Mouse (Mus musculus) ES-Bruce4 (cell line): ENCODE results near the gene Gm10721. TPM values are rescaled to one million over a fixed set of nuclear protein-coding genes. Genes with fewer than 3 reads are reported as not detected.
"Not testable (repeated sequence)": the region's sequence is repeated elsewhere in the genome, so short reads cannot be mapped to it uniquely, and the experiment has no call there.

ENCODE experiments used
- H3K27ac ChIP-seq: 2 replicates; pipeline ENCODE4 v1.5.1; 2012; ENCODE audit warnings: low read length, inconsistent platforms; ENCODE audit not compliant: insufficient read depth
- H3K27me3 ChIP-seq: 2 replicates; pipeline ENCODE4 v1.6.1; 2012; ENCODE audit warnings: mild to moderate bottlenecking, low read length, inconsistent platforms; ENCODE audit not compliant: control insufficient read depth, poor library complexity, insufficient read depth, severe bottlenecking
- H3K36me3 ChIP-seq: 2 replicates; pipeline ENCODE4 v1.6.1; 2012; ENCODE audit warnings: inconsistent platforms, mild to moderate bottlenecking, low read length, moderate library complexity; ENCODE audit not compliant: control insufficient read depth, poor library complexity, insufficient read depth, severe bottlenecking
- H3K4me1 ChIP-seq: one replicate; pipeline ENCODE4 v1.8.1; 2011; ENCODE audit warnings: low read length; ENCODE audit not compliant: control insufficient read depth, insufficient read depth
- H3K4me3 ChIP-seq: 2 replicates; pipeline ENCODE4 v1.5.1; 2011; ENCODE audit warnings: low read depth, mild to moderate bottlenecking, low read length
- H3K9ac ChIP-seq: 2 replicates; pipeline ENCODE4 v1.6.1; 2012; ENCODE audit warnings: low read depth, mild to moderate bottlenecking, inconsistent platforms; ENCODE audit not compliant: poor library complexity, severe bottlenecking
- H3K9me3 ChIP-seq: replicated peaks from 2 replicates; pipeline ENCODE4 v1.6.1; 2012; ENCODE audit warnings: mild to moderate bottlenecking, low read length, inconsistent platforms; ENCODE audit not compliant: control insufficient read depth, poor library complexity, insufficient read depth, severe bottlenecking
- polyA plus RNA-seq: library from polyadenylated mRNA; stranded (reverse); fragments of >200 nt; gene quantifications from 2 replicates; pipeline ENCODE4 v1.2.4, GENCODE M21; 2011; ENCODE audit warnings: low read depth; ENCODE audit not compliant: missing spikeins, insufficient read depth, insufficient read length

The Gm10721 gene
- polyA plus RNA-seq, 1 experiment = not detected

DNA sequence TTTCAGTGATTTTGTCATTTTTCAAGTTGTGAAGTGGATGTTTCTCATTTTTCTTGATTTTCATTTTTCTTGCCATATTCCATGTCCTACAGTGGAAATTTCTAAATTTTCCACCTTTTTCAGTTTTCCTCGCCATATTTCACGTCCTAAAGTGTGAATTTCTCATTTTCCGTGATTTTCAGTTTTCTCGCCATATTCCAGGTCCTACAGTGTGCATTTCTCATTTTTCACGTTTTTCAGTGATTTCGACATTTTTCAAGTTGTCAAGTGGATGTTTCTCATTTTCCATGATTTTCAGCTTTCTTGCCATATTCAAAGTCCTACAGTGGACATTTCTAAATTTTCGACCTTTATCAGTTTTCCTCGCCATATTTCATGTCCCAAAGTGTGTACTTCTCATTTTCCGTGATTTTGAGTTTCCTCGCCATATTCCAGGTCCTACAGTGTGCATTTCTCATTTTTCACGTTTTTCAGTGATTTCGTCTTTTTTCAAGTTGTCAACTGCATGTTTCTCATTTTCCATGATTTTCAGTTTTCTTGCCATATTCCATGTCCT, 12.1 kb downstream of the Gm10721 start, which contains the start of gene Gm10717:
TSS of gene Gm10717 (plus strand) at position 506 of the 556 bp plus-strand sequence.
- not testable (repeated sequence) for H3K36me3 ChIP-seq, H3K27me3 ChIP-seq, H3K27ac ChIP-seq, H3K4me3 ChIP-seq, H3K4me1 ChIP-seq, H3K9ac ChIP-seq, H3K9me3 ChIP-seq

DNA sequence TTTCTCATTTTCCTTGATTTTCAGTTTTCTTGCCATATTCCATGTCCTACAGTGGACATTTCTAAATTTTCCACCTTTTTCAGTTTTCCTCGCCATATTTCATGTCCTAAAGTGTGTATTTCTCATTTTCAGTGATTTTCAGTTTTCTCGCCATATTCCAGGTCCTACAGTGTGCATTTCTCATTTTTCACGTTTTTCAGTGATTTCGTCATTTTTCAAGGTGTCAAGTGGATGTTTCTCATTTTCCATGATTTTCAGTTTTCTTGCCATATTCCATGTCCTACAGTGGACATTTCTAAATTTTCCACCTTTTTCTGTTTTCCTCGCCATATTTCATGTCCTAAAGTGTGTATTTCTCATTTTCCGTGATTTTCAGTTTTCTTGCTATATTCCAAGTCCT, 12.7 kb downstream of the Gm10721 start:
- not testable (repeated sequence) for H3K27ac ChIP-seq, H3K4me1 ChIP-seq, H3K9me3 ChIP-seq, H3K27me3 ChIP-seq, H3K9ac ChIP-seq, H3K4me3 ChIP-seq, H3K36me3 ChIP-seq

DNA sequence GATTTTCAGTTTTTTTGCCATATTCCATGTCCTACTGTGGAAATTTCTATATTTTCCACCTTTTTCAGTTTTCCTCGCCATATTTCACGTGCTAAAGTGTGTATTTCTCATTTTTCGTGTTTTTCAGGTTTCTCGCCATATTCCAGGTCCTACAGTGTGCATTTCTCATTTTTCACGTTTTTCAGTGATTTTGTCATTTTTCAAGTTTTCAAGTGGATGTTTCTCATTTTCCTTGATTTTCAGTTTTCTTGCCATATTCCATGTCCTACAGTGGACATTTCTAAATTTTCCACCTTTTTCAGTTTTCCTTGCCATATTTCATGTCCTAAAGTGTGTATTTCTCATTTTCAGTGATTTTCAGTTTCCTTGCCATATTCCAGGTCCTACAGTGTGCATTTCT, 13.2 kb downstream of the Gm10721 start:
- not testable (repeated sequence) for H3K9ac ChIP-seq, H3K4me1 ChIP-seq, H3K27ac ChIP-seq, H3K27me3 ChIP-seq, H3K36me3 ChIP-seq, H3K4me3 ChIP-seq, H3K9me3 ChIP-seq

DNA sequence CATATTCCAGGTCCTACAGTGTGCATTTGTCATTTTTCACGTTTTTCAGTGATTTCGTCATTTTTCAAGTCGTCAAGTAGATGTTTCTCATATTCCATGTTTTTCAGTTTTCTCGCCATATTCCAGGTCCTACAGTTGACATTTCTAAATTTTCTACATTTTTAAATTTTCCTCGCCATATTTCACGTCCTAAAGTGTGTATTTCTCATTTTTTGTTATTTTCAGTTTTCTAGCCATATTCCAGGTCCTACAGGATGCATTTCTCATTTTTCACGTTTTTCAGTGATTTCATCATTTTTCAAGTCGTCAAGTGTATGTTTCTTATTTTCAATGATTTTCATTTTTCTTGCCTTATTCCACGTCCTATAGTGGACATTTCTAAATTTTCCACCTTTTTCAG, 13.8 kb downstream of the Gm10721 start:
- H3K4me3 ChIP-seq, H3K36me3 ChIP-seq, H3K4me1 ChIP-seq, H3K27me3 ChIP-seq, H3K9me3 ChIP-seq, H3K9ac ChIP-seq, H3K27ac ChIP-seq: not testable (repeated sequence)

DNA sequence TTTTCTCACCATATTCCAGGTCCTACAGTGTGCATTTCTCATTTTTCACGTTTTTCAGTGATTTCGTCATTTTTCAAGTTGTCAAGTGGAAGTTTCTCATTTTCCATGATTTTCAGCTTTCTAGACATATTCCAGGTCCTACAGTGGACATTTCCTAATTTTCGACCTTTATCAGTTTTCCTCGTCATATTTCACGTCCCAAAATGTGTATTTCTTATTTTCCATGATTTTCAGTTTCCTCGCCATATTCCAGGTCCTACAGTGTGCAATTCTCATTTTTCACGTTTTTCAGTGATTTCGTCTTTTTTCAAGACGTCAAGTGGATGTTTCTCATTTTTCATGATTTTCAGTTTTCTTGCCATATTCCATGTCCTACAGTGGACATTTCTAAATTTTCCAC, 14.3 kb downstream of the Gm10721 start:
- not testable (repeated sequence) for H3K9me3 ChIP-seq, H3K4me3 ChIP-seq, H3K36me3 ChIP-seq, H3K4me1 ChIP-seq, H3K9ac ChIP-seq, H3K27me3 ChIP-seq, H3K27ac ChIP-seq

DNA sequence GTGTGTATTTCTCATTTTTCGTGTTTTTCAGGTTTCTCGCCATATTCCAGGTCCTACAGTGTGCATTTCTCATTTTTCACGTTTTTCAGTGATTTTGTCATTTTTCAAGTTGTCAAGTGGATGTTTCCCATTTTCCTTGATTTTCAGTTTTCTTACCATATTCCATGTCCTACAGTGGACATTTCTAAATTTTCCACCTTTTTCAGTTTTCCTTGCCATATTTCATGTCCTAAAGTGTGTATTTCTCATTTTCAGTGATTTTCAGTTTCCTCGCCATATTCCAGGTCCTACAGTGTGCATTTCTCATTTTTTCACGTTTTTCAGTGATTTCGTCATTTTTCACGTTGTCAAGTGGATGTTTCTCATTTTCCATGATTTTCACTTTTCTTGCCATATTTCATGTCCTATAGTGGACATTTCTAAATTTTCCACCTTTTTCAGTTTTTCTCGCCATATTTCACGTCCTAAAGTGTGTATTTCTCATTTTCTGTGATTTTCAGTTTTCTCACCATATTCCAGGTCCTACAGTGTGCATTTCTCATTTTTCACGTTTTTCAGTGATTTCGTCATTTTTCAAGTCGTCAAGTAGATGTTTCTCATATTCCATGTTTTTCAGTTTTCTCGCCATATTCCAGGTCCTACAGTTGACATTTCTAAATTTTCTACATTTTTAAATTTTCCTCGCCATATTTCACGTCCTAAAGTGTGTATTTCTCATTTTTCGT, 16.5 kb downstream of the Gm10721 start:
- H3K4me3 ChIP-seq, H3K27ac ChIP-seq, H3K27me3 ChIP-seq, H3K9me3 ChIP-seq, H3K4me1 ChIP-seq, H3K36me3 ChIP-seq, H3K9ac ChIP-seq: not testable (repeated sequence)

DNA sequence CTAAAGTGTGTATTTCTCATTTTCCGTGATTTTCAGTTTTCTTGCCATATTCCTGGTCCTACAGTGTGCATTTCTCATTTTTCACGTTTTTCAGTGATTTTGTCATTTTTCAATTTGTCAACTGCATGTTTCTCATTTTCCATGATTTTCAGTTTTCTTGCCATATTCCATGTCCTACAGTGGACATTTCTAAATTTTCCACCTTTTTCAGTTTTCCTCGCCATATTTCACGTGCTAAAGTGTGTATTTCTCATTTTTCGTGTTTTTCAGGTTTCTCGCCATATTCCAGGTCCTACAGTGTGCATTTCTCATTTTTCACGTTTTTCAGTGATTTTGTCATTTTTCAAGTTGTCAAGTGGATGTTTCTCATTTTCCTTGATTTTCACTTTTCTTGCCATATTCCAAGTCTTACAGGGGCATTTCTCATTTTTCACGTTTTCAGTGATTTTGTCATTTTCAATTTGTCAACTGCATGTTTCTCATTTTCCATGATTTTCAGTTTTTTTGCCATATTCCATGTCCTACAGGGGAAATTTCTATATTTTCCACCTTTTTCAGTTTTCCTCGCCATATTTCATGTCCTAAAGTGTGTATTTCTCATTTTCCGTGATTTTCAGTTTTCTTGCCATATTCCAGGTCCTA, 17.9 kb downstream of the Gm10721 start:
- H3K27ac ChIP-seq, H3K4me3 ChIP-seq, H3K9me3 ChIP-seq, H3K4me1 ChIP-seq, H3K27me3 ChIP-seq, H3K9ac ChIP-seq, H3K36me3 ChIP-seq: not testable (repeated sequence)

DNA sequence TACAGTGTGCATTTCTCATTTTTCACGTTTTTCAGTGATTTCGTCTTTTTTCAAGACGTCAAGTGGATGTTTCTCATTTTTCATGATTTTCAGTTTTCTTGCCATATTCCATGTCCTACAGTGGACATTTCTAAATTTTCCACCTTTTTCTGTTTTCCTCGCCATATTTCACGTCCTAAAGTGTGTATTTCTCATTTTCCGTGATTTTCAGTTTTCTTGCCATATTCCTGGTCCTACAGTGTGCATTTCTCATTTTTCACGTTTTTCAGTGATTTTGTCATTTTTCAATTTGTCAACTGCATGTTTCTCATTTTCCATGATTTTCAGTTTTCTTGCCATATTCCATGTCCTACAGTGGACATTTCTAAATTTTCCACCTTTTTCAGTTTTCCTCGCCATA, 21.4 kb downstream of the Gm10721 start, which contains the start of gene Gm17535:
TSS of gene Gm17535 (plus strand) at position 301 of the 400 bp plus-strand sequence.
- not testable (repeated sequence) for H3K27ac ChIP-seq, H3K36me3 ChIP-seq, H3K4me1 ChIP-seq, H3K9ac ChIP-seq, H3K4me3 ChIP-seq, H3K9me3 ChIP-seq, H3K27me3 ChIP-seq

DNA sequence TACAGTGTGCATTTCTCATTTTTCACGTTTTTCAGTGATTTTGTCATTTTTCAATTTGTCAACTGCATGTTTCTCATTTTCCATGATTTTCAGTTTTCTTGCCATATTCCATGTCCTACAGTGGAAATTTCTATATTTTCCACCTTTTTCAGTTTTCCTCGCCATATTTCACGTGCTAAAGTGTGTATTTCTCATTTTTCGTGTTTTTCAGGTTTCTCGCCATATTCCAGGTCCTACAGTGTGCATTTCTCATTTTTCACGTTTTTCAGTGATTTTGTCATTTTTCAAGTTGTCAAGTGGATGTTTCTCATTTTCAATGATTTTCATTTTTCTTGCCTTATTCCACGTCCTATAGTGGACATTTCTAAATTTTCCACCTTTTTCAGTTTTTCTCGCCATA, 23.6 kb downstream of the Gm10721 start, which contains the start of gene Gm10715:
TSS of gene Gm10715 (plus strand) at position 301 of the 400 bp plus-strand sequence.
- H3K9me3 ChIP-seq, H3K27ac ChIP-seq, H3K27me3 ChIP-seq, H3K36me3 ChIP-seq, H3K4me1 ChIP-seq, H3K9ac ChIP-seq, H3K4me3 ChIP-seq: not testable (repeated sequence)
